ENCODE assay signal across 20 mouse cellular contexts in genomic region chr11:5203054-5203453, GRCm38 (mm10). TPM values are rescaled to one million over a fixed set of nuclear protein-coding genes. Genes with fewer than 3 reads are reported as not detected.
DNase-seq lines count a peak whose midpoint lies in the region; ATAC-seq and TF ChIP-seq lines count a peak whose summit lies in the region.
"Had no signal": no experiment of that assay in that cellular context is flagged by ENCODE, and none has a peak within 500 bp of the region (broad histone marks: within the 10 kb centered on the region; RNA-seq: fewer than 3 reads in every experiment).

No protein-coding gene starts in this region.

- DNase-seq in kidney, postnatal 25 days, result no peak
- no peak for DNase-seq in kidney, postnatal 0 days (ENCODE audit: low spot score)
- no peak for DNase-seq in kidney, adult 2 months
- no peak for DNase-seq in embryonic facial prominence, embryonic 10.5 days (ENCODE audit: low spot score)
- no peak for DNase-seq in embryonic facial prominence, embryonic 14.5 days (ENCODE audit: low spot score)
- DNase-seq in cerebellum, postnatal 14 days, result no peak
- DNase-seq in neural tube, embryonic 10.5 days (ENCODE audit: extremely low spot score, low spot score), result no peak
- DNase-seq: adrenal gland, adult 2 months; adrenal gland, postnatal 10 days; adrenal gland, postnatal 25 days; cerebellum, adult 11 months; cerebellum, adult 18-20 months; cerebellum, adult 8-10 months; cerebellum, adult 9-11 months; cerebellum, postnatal 25 days; forebrain, postnatal 0 days had no signal

- peaks cover 21% of the 10 kb centered on the region; the same call in 1 of the 2 replicates for H3K36me3 ChIP-seq in kidney, embryonic 14.5 days (ENCODE audit: control insufficient read depth, insufficient read depth, low read length)
- peaks cover 9% of the 10 kb centered on the region; the same call in 1 of the 2 replicates for H3K36me3 ChIP-seq in kidney, postnatal 0 days (ENCODE audit: insufficient read depth, low read length)
- no peaks in the 10 kb centered on the region; the same call in 1 of the 2 replicates for H3K36me3 ChIP-seq in kidney, adult 2 months (ENCODE audit: control insufficient read depth, insufficient read depth, low read length)
- peaks cover 69% of the 10 kb centered on the region for H3K36me3 ChIP-seq in embryonic facial prominence, embryonic 10.5 days (replicated peaks)
- peaks cover 75% of the 10 kb centered on the region for H3K36me3 ChIP-seq in embryonic facial prominence, embryonic 14.5 days (ENCODE audit: control insufficient read depth, insufficient read depth, low read length)
- H3K36me3 ChIP-seq: forebrain, embryonic 15.5 days had no signal

- no peaks in the 10 kb centered on the region for H3K27me3 ChIP-seq in kidney, embryonic 14.5 days (ENCODE audit: control insufficient read depth, insufficient read depth, low read length)
- H3K27me3 ChIP-seq in kidney, postnatal 0 days (ENCODE audit: insufficient read depth, low read length), result no peaks in the 10 kb centered on the region
- H3K27me3 ChIP-seq in kidney, adult 2 months (replicated peaks; ENCODE audit: control insufficient read depth, insufficient read depth, low read length), result no peaks in the 10 kb centered on the region
- no peaks in the 10 kb centered on the region for H3K27me3 ChIP-seq in embryonic facial prominence, embryonic 10.5 days (replicated peaks; ENCODE audit: low read depth, poor library complexity, severe bottlenecking)
- no peaks in the 10 kb centered on the region for H3K27me3 ChIP-seq in embryonic facial prominence, embryonic 14.5 days (replicated peaks; ENCODE audit: control insufficient read depth, insufficient read depth, low read length)
- H3K27me3 ChIP-seq: embryonic facial prominence, embryonic 13.5 days; forebrain, embryonic 13.5 days; forebrain, embryonic 15.5 days had no signal

- TF ChIP-seq CTCF in kidney, postnatal 0 days (IDR thresholded peaks at IDR 0.05; ENCODE audit: low read depth), result no peak
- TF ChIP-seq CTCF in kidney, adult 2 months (conservative IDR thresholded peaks at IDR 0.05; ENCODE audit: insufficient read depth, insufficient read length, low read depth, low read length), result no peak

- peak overlapping the region; percentile 65; the same call in 1 of the 2 replicates for H3K27ac ChIP-seq in kidney, embryonic 14.5 days (ENCODE audit: low read depth, low read length)
- H3K27ac ChIP-seq in kidney, postnatal 0 days, result 0 out of 2 replicates have a peak overlapping the region, but pooled peaks have one; percentile 54
- no peak overlapping the region for H3K27ac ChIP-seq in kidney, adult 2 months (ENCODE audit: insufficient read depth, low read depth, low read length)
- H3K27ac ChIP-seq in embryonic facial prominence, embryonic 10.5 days (replicated peaks), result peak overlapping the region; percentile 67
- peak overlapping the region; percentile 28; the same call in 1 of the 2 replicates for H3K27ac ChIP-seq in embryonic facial prominence, embryonic 14.5 days (replicated peaks; ENCODE audit: low read depth, low read length)
- H3K27ac ChIP-seq: embryonic facial prominence, embryonic 13.5 days; forebrain, embryonic 13.5 days; forebrain, embryonic 15.5 days had no signal

- H3K9me3 ChIP-seq in kidney, embryonic 14.5 days (ENCODE audit: control insufficient read depth, low read length), result no peaks in the 10 kb centered on the region
- no peaks in the 10 kb centered on the region for H3K9me3 ChIP-seq in kidney, postnatal 0 days (replicated peaks; ENCODE audit: low read length)
- no peaks in the 10 kb centered on the region for H3K9me3 ChIP-seq in embryonic facial prominence, embryonic 10.5 days
- no peaks in the 10 kb centered on the region for H3K9me3 ChIP-seq in embryonic facial prominence, embryonic 14.5 days (ENCODE audit: control insufficient read depth, low read length)
- H3K9me3 ChIP-seq: embryonic facial prominence, embryonic 13.5 days; forebrain, embryonic 13.5 days; forebrain, embryonic 15.5 days had no signal

- 75% methylated on average over 6 of the region's 6 CpGs for WGBS in kidney, embryonic 14.5 days
- 73% methylated on average over 6 of the region's 6 CpGs for WGBS in kidney, postnatal 0 days
- 86% methylated on average over 6 of the region's 6 CpGs for WGBS in kidney, adult 2 months
- WGBS in embryonic facial prominence, embryonic 10.5 days, result 85% methylated on average over 6 of the region's 6 CpGs
- WGBS in embryonic facial prominence, embryonic 14.5 days, result 80% methylated on average over 6 of the region's 6 CpGs

- H3K4me1 ChIP-seq in kidney, embryonic 14.5 days (ENCODE audit: control insufficient read depth, insufficient read depth, low read length), result no peaks in the 10 kb centered on the region
- H3K4me1 ChIP-seq in kidney, postnatal 0 days (replicated peaks; ENCODE audit: insufficient read depth, low read length), result no peaks in the 10 kb centered on the region
- no peaks in the 10 kb centered on the region for H3K4me1 ChIP-seq in kidney, adult 2 months (ENCODE audit: control insufficient read depth, insufficient read depth, low read length)
- H3K4me1 ChIP-seq in embryonic facial prominence, embryonic 10.5 days, result peaks cover 22% of the 10 kb centered on the region
- no peaks in the 10 kb centered on the region; the same call in 1 of the 2 replicates for H3K4me1 ChIP-seq in embryonic facial prominence, embryonic 14.5 days (ENCODE audit: control insufficient read depth, insufficient read depth, low read length)
- H3K4me1 ChIP-seq: forebrain, embryonic 15.5 days had no signal

- ATAC-seq in kidney, embryonic 14.5 days (ENCODE audit: low FRiP score, low TSS enrichment), result no peak
- ATAC-seq in kidney, postnatal 0 days (replicated peaks; ENCODE audit: low FRiP score, low read depth), result no peak
- no peak for ATAC-seq in embryonic facial prominence, embryonic 14.5 days (ENCODE audit: low read depth)
- ATAC-seq: forebrain, embryonic 13.5 days; forebrain, embryonic 15.5 days; forebrain, postnatal 0 days had no signal

- no peak for TF ChIP-seq POLR2A in kidney, adult 2 months (IDR thresholded peaks at IDR 0.05; ENCODE audit: low read depth, low read length)

- H3K9ac ChIP-seq in kidney, embryonic 14.5 days (ENCODE audit: low read depth, low read length), result no peak overlapping the region
- H3K9ac ChIP-seq in kidney, postnatal 0 days (ENCODE audit: low read depth, low read length), result no peak overlapping the region
- H3K9ac ChIP-seq in embryonic facial prominence, embryonic 14.5 days (ENCODE audit: low read depth, low read length), result no peak overlapping the region; the same call in 1 of the 2 replicates
- H3K9ac ChIP-seq: embryonic facial prominence, embryonic 13.5 days; forebrain, embryonic 15.5 days; forebrain, postnatal 0 days had no signal

- H3K4me2 ChIP-seq in kidney, embryonic 14.5 days (replicated peaks; ENCODE audit: low read depth, low read length), result no peak overlapping the region
- H3K4me2 ChIP-seq in kidney, postnatal 0 days (ENCODE audit: low read length), result no peak overlapping the region
- H3K4me2 ChIP-seq in embryonic facial prominence, embryonic 14.5 days (ENCODE audit: low read depth, low read length), result no peak overlapping the region
- H3K4me2 ChIP-seq: embryonic facial prominence, embryonic 13.5 days; forebrain, embryonic 13.5 days; forebrain, embryonic 15.5 days had no signal

- H3K4me3 ChIP-seq in kidney, embryonic 14.5 days (ENCODE audit: low read length), result no peak overlapping the region
- no peak overlapping the region for H3K4me3 ChIP-seq in kidney, postnatal 0 days (replicated peaks; ENCODE audit: low read depth, low read length)
- H3K4me3 ChIP-seq in kidney, adult 2 months (ENCODE audit: insufficient read depth, low read depth, low read length), result no peak overlapping the region
- no peak overlapping the region for H3K4me3 ChIP-seq in embryonic facial prominence, embryonic 10.5 days
- no peak overlapping the region for H3K4me3 ChIP-seq in embryonic facial prominence, embryonic 14.5 days (ENCODE audit: low read depth, low read length)
- H3K4me3 ChIP-seq: embryonic facial prominence, embryonic 13.5 days; forebrain, embryonic 13.5 days; forebrain, embryonic 15.5 days had no signal

RNA-seq across cellular contexts. Expression of gene Emid1, which starts 51.0 kb away (rescaled TPM):
- polyA plus RNA-seq in kidney, embryonic 14.5 days (2014; fragmentation: Nextera tagmentation; extraction: Ambion mirVana), result 141 and 178 TPM in 2 replicates
- polyA plus RNA-seq in kidney, postnatal 0 days (2015; fragmentation: Nextera tagmentation; extraction: Ambion mirVana), result 174 and 180 TPM in 2 replicates
- polyA plus RNA-seq in kidney, adult 2 months (2012; rRNA removed), result 21.9 and 23.2 TPM in 2 replicates
- polyA plus RNA-seq in embryonic facial prominence, embryonic 10.5 days (2016; fragmentation: Nextera tagmentation; extraction: Ambion mirVana), result 13.1 and 24.6 TPM in 2 replicates
- 38.0 and 41.9 TPM in 2 replicates for polyA plus RNA-seq in embryonic facial prominence, embryonic 14.5 days (2014; fragmentation: Nextera tagmentation; extraction: Ambion mirVana)

RNA-seq across cellular contexts. Expression of gene Kremen1, which starts 58.3 kb away (rescaled TPM):
- polyA plus RNA-seq in kidney, embryonic 14.5 days (2014; fragmentation: Nextera tagmentation; extraction: Ambion mirVana), result 7.8 and 17.2 TPM in 2 replicates
- polyA plus RNA-seq in kidney, postnatal 0 days (2015; fragmentation: Nextera tagmentation; extraction: Ambion mirVana), result 18.3 and 20.0 TPM in 2 replicates
- polyA plus RNA-seq in kidney, adult 2 months (2012; rRNA removed), result 21.6 and 22.7 TPM in 2 replicates
- 16.5 and 17.3 TPM in 2 replicates for polyA plus RNA-seq in embryonic facial prominence, embryonic 10.5 days (2016; fragmentation: Nextera tagmentation; extraction: Ambion mirVana)
- 24.1 and 26.7 TPM in 2 replicates for polyA plus RNA-seq in embryonic facial prominence, embryonic 14.5 days (2014; fragmentation: Nextera tagmentation; extraction: Ambion mirVana)
